Mouse (Mus musculus) heart, postnatal 10 days (tissue): ENCODE measurements at regions not wholly inside any gene's neighbourhood (a gene's known extent, or its start where the extent isn't known, plus 50 kb on each side); places are given as distances from the start of the nearest gene placed in this dataset.
A peak's percentile ranks its signal among the peaks of the same experiment; 100 is the strongest.

Experiments used
- DNase-seq, 2 experiments: peaks; one replicate each; pipeline ENCODE4 v3.0.0; 2021
- intact Hi-C: fragments of 180-260 bp; cut with DNase I; formaldehyde crosslinking; loops from one replicate; pipeline ENCODE4 v1.15.1; 2025
- microRNA-seq, 2 experiments: library from miRNA; unstranded; fragments of <30 nt; microRNA quantifications; one replicate each; pipeline ENCODE4 v1.2.0; 2022

DNA sequence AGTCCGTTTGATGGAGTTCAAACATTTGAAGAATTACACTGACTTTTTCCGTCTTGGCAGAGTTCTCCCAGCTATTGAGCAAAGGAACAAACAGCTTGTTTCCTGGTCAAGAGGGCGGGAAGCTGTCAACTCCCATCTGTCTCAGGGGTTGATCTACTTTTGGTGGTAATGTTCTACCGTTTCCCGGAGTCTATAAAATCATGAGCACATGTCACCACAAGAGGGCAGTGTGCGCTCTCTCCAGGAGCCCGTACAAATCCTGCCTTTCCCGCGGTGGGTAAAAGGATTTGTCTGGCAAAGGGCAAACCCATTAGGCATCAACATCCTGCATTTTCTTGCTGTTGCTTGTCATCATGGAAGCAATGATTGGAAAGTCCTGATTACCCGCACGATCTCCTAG, 106.1 kb upstream of the Zfp64 start:
- intact Hi-C loops, result loop anchor here (1.0 to 5.0 kb wide), 5 partner anchors 47 to 1040 kb away; partner anchors contain the start of gene Tshz2
- peak; percentile 81 to 87 for DNase-seq

DNA sequence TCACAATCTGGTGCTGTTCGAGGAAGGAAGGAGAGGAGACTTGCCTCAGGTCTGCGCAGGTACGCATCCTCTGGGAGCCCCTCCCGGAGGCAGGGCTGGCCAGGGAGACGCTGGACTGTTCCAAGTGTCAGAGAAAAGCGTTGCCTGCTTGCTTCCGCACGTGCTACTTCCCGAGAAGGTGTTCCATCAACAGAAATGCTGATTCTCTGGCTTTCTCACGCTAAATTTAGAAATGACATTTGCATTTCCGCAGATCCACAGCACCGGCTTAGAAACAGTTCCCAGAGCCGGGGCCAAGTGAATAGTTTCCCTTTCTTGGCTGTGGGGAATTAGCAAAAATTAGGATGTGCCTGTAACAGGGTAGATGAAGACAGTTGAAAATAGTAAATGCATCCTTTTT, 105.1 kb upstream of the Zfp64 start:
- intact Hi-C loops, result loop anchor here (5.0 kb wide), 3 partner anchors 68 to 787 kb away; partner anchors contain the start of gene Tshz2
- DNase-seq, result peak; percentile 22 to 23

DNA sequence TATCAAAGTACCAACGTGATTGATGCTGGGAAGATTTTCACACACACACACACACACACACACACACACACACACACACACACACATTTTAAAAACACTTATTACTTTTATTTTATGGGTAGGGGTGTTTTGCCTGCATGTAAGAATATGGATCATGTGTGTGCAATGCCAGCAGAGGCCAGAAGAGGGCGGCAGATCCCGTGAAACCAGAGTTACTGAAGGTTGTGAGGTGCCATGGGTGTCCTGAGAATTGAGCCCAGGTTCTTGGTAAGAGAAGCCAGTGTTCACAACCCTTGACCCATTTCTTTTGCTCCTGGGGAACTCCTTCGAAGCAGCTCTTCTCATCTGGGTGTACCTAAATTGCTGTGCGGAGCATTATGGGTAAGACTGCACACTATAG, 102.4 kb upstream of the Zfp64 start:
- DNase-seq, result no peak
- intact Hi-C loops, result no loop called here

DNA sequence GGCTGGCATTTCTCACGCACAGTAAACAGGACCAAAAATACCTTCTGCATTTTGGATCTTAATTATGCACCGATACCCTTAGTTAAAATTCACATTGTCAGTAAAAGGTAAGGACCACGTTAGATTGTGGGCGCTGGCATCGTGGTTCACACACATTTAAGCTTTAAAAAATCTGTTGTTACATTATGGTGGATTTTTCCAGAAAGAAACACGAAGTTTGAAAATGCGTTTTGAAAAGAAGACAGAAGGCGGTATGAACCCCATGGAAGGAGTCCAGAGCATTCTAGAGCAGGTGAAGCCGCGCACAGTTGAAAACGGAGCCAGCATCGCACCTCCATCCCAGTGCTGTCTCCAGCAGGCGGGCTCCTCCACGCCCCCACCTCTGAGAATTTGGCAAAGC, 94.6 kb upstream of the Zfp64 start:
- DNase-seq, result no peak
- intact Hi-C loops, result no loop called here

DNA sequence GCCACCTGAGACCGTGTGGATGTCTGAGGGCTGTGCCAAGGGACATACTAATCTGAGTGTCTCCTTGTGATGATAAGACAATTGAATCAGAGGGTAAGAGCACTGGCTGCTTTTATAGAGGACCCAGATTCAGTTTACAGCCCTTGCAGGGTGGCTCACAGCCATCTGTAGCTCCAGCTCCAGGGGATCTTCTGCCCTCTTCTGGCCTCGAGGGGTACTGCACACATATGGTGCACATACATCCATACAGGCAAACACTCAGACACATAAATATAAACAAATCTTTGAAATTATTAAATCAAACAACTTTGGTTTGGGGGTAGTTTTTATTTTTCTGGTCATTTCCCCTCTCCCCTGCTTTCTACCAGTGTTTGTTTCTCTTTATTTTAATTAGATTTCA, 86.4 kb upstream of the Zfp64 start:
- no peak for DNase-seq

DNA sequence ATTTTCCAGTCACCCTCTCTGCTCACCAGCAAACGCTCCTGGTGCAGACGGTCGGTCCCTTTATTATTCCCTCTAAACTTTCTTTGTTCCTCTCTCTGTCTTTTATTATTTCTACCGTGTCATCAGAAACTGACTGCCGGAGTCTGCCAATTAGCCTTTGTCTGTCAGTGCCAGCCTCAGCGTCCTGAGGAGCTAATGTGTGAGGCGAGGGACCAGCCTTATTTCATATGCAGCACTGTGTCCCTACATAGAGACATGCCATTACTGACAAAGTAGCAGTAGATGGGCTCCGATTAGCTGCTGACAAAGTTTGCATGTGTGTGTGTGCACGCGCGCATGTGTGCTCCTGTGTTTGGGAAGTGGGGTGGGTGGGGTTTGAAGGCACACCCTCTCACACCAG, 82.6 kb upstream of the Zfp64 start:
- intact Hi-C loops, result no loop called here
- no peak for DNase-seq

More for the DNA sequence above, 86.4 kb upstream of the Zfp64 start:
- intact Hi-C loops, result no loop called here

DNA sequence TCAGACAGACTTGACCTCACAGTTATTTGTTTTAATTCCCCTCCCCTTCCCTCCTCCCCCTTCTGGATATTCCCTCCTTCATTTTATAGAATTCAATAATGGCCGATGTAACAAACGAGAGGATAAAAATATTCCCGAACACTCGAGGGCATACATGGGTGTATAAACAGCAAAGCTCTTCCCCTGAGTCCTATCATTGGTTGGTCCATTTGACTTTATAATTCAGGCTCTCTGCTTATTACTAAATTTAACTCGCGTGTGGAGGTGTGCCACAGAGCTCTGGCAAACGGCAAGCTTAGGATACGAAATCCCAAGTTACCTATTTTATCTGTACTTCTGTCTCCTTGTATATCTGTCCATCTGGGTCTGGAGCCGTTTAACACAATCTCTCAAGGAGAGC, 82.1 kb upstream of the Zfp64 start:
- DNase-seq, result no peak
- intact Hi-C loops, result no loop called here

DNA sequence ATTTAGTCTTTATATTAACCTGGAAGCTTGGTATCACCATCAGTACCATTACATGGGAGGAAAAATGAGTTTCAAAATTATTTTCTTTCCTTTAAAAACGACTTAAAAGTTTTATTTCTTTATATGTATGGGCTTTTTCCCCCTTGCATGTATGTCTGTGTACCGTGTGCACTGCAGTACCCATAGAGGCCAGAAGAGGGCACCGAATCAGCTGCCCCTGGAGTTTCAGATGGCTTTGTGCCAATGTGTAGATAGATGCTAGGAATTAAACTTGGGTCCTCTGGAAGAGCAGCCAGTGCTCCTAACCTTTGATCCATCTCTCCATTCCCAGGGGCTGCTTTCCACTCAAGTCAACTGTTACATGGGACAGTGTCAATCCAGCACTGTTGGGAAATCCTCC, 79.9 kb upstream of the Zfp64 start:
- intact Hi-C loops, result no loop called here
- peak; percentile 6 to 31 for DNase-seq

DNA sequence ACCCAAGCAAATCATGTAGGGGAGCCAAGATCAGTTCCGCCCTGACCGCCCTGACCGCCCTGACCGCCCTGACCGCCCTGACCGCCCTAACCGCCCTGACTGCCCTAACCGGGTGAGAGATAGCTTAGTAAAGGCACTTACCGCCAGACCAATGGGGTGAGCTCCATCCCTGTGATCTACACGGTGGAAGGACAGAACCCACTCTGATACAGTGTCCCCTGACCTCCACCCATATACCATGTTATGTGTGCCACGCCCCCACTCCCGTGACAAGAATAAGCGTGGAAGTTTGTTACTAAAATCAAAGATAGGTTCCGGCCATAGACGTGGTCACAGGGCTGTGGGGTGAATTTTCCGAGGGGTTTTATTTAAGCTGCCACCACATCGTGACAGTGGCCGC, 78.6 kb upstream of the Zfp64 start:
- intact Hi-C loops, result no loop called here
- DNase-seq, result no peak

DNA sequence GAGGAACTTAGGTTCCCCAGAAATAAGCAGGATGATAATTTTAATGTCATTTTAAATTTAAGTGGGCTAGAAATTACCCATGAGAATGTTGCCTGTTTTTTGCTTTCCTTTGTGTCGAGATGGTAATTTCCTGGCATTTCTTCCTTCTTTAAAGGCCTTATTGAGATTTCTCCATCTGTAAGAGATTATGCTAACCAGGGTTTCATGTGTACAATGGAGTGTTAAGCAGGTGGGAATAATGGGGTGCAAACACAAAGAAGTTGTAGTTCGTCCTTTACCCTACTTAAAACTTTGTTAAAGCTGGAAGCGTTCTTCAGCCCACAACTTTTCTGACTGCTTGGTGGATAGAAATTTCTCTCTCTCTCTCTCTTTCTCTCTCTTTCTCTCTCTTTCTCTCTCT, 77.8 kb upstream of the Zfp64 start:
- DNase-seq, result no peak
- intact Hi-C loops, result no loop called here

DNA sequence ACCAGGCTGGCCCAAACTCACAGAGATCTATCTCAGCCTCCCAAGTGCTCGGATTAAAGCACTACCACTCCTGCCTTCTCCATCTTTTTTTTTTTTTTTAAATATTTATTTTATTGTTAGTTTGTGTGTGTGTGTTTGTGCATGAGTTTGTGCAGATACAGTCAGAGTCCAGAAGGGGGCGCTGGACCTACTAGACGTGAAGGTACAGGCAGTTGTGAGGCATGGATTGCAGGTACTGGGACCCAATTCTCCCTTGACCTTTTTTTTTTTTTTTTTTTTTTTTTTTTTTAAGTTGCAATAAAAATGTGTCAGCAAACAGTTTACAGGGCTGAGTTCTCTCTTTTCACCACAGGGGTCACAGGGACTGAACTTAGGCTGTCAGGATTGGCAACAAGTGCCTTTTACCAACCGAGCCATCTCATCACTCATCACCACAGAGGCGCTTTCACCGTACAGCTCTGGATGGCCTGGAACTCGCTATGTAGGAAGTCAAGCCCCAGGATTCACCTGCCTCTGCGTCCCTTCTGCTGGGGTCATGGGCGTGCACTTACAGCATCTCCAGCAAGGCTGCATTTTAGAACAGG, 73.2 kb upstream of the Zfp64 start:
- no peak for DNase-seq
- intact Hi-C loops, result no loop called here

DNA sequence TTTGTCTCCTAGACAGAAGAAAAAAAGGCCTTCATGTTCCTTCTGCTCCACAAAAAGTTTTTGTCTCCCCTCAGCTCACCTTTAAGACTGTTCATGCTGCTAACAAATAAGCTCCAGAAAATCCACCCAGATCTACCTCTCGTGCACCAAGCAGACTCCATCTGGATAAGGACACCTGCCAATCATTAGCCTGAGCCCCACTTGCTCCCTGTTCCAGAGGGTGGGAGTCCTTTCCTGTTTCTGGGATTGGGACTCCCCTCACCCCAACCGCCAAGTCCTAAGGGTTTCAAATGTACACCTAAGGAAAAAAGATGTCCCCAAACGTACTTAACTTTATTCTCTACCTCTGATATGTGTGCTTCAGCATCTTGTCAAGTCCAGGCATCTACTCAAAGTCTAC, 63.6 kb upstream of the Zfp64 start:
- intact Hi-C loops, result no loop called here
- DNase-seq, result no peak

DNA sequence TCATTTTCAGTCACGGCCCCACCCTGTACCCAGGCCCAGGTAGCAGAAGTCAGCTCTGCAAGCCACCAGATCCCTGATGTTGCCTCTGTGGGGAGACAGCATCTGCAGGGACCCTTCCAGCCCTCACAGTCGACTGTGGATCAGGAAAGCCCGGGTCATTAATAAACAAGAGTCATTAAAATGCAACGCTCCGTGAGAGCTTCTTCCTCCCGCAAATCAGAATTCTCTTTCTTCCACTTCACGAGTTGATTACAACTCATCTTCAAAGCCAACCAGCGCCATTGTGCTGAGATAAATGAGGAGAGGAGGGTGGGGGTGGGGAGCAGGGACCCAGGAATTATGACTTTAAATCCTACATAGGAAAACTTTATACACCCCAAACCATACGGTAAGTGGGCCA, 54.9 kb upstream of the Zfp64 start:
- no peak for DNase-seq
- intact Hi-C loops, result no loop called here

DNA sequence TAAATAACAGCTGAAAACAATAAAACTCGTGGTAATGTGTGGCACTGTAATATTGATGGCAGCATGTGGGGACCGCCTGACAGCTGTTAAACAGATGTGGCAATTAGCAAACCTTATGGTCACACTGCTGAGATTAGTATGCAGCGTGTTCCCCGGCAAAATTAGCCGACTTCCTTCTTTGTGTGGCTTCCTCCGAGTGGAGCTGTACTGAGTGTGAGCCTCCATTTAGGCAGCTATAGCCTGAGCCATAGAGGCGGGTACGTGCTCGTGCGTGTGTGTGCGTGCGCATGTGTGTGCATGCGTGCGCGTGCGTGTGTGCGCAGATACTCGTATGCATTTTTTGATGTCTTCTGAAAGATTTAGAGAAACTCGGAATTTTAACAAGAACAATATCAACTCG, 53.4 kb upstream of the Zfp64 start:
- peak in 1 of 2 experiments; percentile 29 for DNase-seq
- intact Hi-C loops, result no loop called here

DNA sequence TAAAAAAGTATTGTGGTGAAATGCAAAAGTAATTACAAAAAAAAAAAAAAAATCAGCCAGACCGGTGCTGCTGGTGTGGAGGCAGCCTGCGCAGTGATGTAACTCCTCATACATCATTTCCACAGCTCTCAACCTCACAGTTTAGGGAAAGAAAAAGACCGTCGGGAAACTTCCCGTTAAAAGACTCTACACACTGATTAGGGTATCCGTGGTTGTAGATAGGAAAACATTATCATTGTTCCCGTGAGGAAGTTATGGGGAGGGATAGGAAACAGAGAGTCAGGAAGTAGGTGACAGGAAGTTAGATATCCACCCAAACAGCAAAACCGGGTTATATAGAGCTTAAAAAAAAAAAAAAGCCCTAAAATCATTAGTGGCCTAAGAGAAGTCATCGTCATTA, 52.9 kb upstream of the Zfp64 start:
- DNase-seq, result no peak
- intact Hi-C loops, result no loop called here

DNA sequence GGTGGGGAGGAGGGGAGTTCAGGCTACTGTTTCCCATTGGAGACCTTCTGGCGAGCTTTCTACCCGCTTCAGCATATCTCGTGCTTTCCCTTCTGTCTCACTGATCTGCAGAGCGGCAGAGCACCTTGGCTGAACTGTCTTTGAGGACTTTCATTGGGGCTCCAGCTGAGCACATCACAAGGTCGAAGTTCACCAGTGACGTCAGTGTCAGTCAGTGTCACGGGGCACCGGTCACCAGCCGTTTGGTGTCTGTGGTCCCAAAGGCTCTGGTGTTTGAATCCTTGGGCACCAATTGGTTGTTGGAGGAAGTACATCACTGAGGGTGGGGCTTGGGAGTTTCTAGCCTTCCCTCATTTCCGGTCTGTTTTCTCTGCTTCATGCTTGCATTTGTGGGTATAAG, 51.2 kb upstream of the Zfp64 start:
- intact Hi-C loops, result no loop called here
- DNase-seq, result no peak

DNA sequence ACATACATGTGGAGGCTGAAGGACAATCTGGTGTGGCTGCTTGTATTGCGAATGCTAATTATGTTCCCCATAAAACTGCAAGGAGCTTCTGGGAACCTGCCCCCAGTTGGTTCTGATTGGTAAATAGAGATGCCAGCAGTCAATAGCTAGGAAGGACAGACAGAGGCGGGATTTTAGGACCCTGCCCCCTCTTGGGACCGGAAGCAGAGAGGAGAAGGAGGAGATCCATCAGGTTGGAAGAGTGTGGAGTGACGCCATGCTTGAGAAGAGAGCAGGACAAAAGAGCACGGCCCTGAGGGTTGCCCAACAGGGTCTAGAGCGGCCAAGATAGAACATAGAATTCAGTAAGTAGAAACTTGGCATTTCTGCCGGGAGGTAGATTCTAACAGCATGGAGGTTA, 50.4 kb upstream of the Zfp64 start:
- intact Hi-C loops, result no loop called here
- DNase-seq, result no peak

Small RNA genes in the stretch of these regions (microRNA-seq; reads per million reads assigned to microRNA genes)
- gene Gm26469, result 0 reads per million in 2 experiments
